Mouse (Mus musculus) macrophage (primary cell): ENCODE data around the gene Cks2. TPM values are rescaled to one million over a fixed set of nuclear protein-coding genes. Genes with fewer than 3 reads are reported as not detected.
"Not testable (repeated sequence)": the region's sequence is repeated elsewhere in the genome, so short reads cannot be mapped to it uniquely, and the experiment has no call there.

Experiments
- H3K27ac ChIP-seq: fragments of 350-480 bp; formaldehyde crosslinking; 2 replicates; pipeline ENCODE4 v1.9.0; 2021
- H3K36me3 ChIP-seq: fragments of 350-480 bp; formaldehyde crosslinking; 2 replicates; pipeline ENCODE4 v1.9.0; 2021; ENCODE audit errors: inconsistent target
- H3K4me3 ChIP-seq: fragments of 350-480 bp; formaldehyde crosslinking; 2 replicates; pipeline ENCODE4 v1.9.0; 2021; ENCODE audit errors: inconsistent target
- H3K79me2 ChIP-seq: fragments of 350-480 bp; formaldehyde crosslinking; 2 replicates; pipeline ENCODE4 v1.9.0; 2021; ENCODE audit errors: inconsistent target
- WGBS: methylation state at CpG from one replicate; pipeline ENCODE4 v1.1.7; 2026; ENCODE audit warnings: inconsistent platforms; ENCODE audit not compliant: missing documents; 5-methylcytosine and 5-hydroxymethylcytosine counted together
- polyA plus RNA-seq: library from polyadenylated mRNA; stranded (reverse); fragments of 250-400 nt; gene quantifications from 3 replicates; pipeline ENCODE4 v1.2.4, GENCODE M21; 2018; ENCODE audit warnings: inconsistent platforms

The Cks2 gene
- polyA plus RNA-seq, 1 experiment from 2014 or later = 5.3 TPM

DNA sequence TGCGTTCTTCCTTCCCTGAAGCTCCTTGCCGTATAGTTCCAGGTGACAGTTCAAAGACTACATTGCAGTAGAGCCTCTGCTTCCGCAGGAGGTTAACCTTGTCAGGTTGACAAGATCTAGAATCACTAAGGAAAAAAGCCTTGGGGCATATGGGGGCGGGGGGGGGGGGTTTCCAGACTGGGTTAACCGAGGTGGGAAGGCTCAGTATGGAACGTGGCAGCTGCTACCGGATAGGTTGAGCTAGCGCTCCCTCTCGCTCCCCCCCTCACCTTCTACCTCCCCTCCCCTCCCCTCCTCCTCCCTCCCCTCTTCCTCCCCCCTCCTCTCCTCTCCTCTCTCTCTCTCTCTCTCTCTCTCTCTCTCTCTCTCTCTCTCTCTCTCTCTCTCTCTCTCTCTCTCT is 26.4 kb upstream of the Cks2 start:
- H3K27ac ChIP-seq = no peak overlapping the region
- no peak overlapping the region for H3K4me3 ChIP-seq
- H3K79me2 ChIP-seq = no peaks in the 10 kb centered on the region
- WGBS = 53% methylated on average over 3 of the region's 9 CpGs
- no peaks in the 10 kb centered on the region for H3K36me3 ChIP-seq

DNA sequence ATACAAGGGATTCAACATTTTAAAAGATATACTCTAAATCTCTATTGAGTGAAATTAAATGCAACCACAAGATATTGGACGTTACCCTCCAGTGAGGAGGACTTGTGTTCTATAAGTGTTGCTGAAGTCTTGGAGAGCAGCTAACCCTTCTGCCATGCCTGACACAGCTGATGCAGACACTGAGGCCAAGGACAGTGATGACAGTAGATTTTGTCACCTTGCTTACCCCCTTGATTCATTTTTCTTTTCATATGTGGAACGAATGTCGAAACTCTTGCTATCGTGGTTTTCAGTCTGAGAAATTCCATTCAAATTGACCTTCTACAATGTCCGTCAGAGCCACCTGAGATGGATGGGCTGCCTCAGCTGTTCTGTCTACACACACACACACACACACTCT is 22.4 kb upstream of the Cks2 start:
- no peak overlapping the region for H3K27ac ChIP-seq
- no peaks in the 10 kb centered on the region for H3K36me3 ChIP-seq
- H3K4me3 ChIP-seq = no peak overlapping the region
- H3K79me2 ChIP-seq = no peaks in the 10 kb centered on the region
- 77% methylated on average over 5 of the region's 5 CpGs for WGBS

DNA sequence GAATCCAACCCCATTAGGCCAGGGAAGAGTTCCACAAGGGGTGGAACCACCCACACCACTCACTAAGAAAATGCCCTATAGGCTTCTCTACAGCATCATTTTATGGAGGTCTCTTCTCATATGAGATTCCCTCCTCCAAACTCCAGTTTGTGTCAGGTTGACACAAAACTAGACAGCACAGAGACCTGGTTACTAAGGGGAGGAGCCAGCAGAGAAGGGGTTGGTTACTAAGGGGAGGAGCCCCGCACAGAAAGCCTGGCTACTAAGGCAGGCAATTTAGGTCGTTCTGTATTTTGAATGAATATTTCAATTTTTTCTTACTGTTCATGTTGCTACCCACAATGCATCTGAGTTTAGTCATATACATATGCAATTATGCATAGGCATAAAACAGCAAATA is 21.4 kb upstream of the Cks2 start:
- WGBS = 95% methylated on average over 2 of the region's 2 CpGs
- Histone ChIP-seq H3K79me2 (no peaks in the 10 kb centered on the region), H3K4me3 (no peak overlapping the region), H3K27ac (no peak overlapping the region), H3K36me3 (no peaks in the 10 kb centered on the region)

DNA sequence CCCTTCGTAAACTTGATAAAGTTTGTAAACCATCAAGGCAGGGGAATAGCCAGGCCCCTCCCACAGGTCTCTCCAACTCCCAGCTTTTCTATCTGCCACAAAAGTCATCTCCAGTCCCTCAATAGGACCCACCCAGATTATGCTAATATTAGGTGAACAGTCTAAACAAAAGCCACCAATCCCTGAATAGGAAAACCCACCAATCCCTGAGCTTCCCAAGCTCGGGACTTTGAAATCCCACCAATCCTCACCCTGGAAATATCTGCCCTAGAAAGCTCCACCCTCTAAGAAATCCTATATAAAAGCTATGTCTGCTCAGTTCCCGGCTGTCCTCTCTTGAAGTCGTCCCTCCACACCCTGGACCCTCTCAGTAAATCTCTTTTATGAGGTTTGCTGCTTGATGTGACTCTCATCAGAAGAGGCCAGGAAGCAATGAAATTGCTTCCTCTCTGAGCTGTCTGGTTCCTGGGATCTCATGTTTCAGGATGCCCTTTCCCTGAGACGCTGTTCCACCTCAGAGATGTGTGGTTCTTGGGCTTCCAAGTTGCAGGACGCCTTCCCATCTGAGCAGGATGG is 16.7 kb upstream of the Cks2 start:
- no peaks in the 10 kb centered on the region for H3K36me3 ChIP-seq
- no peak overlapping the region for H3K4me3 ChIP-seq
- 75% methylated on average over 6 of the region's 6 CpGs for WGBS
- no peaks in the 10 kb centered on the region for H3K79me2 ChIP-seq
- no peak overlapping the region for H3K27ac ChIP-seq

DNA sequence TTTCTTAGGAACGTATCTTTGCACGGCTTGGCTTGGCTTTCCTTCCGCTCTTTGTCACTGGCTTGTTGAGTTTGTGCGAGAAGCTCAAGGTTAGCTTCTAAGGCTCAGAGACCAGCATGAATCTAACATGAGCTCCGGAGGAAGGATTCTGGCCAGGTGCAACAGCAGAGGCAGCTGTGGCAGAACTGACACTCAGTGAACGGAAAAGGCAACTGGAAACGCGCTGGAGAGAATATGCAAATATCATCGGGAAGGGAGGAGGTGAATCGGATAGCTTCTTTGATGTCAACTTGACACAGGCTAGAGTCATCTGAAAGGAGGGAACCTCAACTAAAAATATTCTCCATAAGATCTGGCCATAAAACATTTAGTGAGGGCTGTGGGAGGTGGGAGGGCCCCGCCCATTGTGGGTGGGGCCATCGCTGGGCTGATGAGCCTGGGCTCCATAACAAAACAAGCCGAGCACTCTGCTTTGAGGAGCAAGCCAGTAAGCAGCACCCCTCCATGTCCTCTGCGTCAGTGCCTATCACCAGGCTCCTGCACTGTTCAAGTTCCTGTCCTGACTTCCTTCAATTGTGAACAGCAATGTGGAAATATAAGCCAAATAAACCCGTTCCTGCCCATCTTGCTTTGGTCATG is 13.6 kb upstream of the Cks2 start:
- Histone ChIP-seq H3K27ac (no peak overlapping the region), H3K79me2 (no peaks in the 10 kb centered on the region), H3K36me3 (no peaks in the 10 kb centered on the region), H3K4me3 (no peak overlapping the region)
- WGBS = 86% methylated on average over 14 of the region's 15 CpGs

DNA sequence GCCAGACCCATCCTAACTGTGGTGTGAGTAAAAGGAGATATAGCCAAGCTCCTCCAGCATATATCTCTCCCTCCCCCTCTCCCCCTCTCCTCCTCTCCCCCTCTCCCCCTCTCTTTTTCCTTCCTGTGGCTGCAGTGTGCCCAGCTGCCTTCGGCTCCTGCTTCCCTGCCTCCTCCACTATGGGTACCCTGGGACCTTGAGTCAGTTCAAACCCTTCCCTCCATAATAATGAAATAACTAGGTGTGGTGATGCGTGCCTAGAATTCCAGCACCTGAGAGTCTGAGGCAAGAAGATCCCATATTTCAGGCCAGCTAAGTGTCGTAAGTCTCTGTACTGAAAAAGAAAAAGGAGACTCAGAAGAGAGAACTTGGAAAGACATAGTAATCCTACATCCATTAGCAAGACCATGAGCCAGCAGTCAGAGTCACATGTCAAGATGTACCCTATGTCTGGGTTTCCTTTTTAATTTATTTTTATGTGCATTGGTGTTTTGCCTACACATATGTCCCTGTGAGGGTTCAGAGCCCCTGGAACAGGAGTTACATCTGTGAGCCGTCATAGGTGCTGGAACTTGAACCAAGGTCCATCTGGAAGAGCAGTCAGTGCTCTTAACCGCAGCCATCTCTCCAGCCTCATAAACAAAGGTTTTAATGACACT is 12.3 kb upstream of the Cks2 start:
- Histone ChIP-seq H3K27ac (no peak overlapping the region), H3K79me2 (no peaks in the 10 kb centered on the region), H3K36me3 (no peaks in the 10 kb centered on the region), H3K4me3 (no peak overlapping the region)
- 91% methylated on average over 4 of the region's 5 CpGs for WGBS

DNA sequence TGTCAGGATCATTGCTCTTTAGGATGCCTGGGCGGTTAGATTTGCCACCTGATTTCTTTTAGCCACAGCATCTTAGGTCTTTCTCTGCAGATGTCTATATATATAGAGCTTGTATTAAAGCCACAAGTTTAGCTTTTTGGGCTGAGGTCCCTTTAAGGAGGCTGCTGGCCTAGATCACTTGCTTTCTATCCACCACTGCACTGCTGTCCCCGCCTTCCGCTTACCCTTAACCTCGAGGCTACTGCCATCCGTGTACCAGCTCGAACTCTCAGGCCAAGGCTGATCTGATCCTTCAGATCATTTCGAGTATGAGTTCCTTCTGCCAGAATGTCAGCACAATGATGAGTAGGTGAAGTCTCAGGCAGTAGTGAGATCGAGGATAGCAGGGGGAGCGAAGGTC is 9.6 kb upstream of the Cks2 start:
- not testable (repeated sequence) for H3K36me3 ChIP-seq, H3K4me3 ChIP-seq, H3K79me2 ChIP-seq, H3K27ac ChIP-seq
- no CpG with 5 or more reads among the region's 9 CpGs for WGBS

DNA sequence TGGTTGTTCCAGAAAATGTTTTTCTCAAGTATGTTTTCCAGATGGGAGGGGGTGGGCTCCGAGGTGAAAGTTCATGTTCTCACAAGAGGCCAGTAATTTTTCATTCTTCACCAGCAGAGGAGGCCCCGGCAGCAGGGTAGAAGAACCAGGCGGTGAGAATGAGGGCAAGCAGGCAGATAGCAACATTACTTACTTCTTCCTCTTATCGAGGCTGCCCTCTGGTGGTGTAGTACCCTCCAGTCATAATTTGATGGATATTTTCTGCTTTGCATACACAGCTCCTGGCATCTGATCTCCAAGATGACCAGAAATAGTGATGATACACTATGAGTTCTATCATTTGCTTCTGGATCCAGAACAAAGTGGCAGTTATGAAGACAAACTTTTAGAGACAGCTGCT is 6.1 kb upstream of the Cks2 start:
- H3K79me2 ChIP-seq = no peaks in the 10 kb centered on the region
- H3K4me3 ChIP-seq = no peak overlapping the region
- no peaks in the 10 kb centered on the region for H3K36me3 ChIP-seq
- WGBS = 61% methylated on average over 4 of the region's 4 CpGs
- H3K27ac ChIP-seq = no peak overlapping the region

GRCm38 (mm10) chr13:51641424-51641823 is 3.6 kb upstream of the Cks2 start:
- 97% methylated on average over 3 of the region's 3 CpGs for WGBS
- Histone ChIP-seq H3K27ac (no peak overlapping the region), H3K79me2 (peaks cover 11% of the 10 kb centered on the region), H3K36me3 (no peaks in the 10 kb centered on the region), H3K4me3 (no peak overlapping the region)

GRCm38 (mm10) chr13:51642171-51642778 is 2.8 kb upstream of the Cks2 start:
- Histone ChIP-seq H3K4me3 (no peak overlapping the region), H3K27ac (no peak overlapping the region), H3K79me2 (peaks cover 20% of the 10 kb centered on the region), H3K36me3 (no peaks in the 10 kb centered on the region)
- 76% methylated on average over 10 of the region's 11 CpGs for WGBS

DNA sequence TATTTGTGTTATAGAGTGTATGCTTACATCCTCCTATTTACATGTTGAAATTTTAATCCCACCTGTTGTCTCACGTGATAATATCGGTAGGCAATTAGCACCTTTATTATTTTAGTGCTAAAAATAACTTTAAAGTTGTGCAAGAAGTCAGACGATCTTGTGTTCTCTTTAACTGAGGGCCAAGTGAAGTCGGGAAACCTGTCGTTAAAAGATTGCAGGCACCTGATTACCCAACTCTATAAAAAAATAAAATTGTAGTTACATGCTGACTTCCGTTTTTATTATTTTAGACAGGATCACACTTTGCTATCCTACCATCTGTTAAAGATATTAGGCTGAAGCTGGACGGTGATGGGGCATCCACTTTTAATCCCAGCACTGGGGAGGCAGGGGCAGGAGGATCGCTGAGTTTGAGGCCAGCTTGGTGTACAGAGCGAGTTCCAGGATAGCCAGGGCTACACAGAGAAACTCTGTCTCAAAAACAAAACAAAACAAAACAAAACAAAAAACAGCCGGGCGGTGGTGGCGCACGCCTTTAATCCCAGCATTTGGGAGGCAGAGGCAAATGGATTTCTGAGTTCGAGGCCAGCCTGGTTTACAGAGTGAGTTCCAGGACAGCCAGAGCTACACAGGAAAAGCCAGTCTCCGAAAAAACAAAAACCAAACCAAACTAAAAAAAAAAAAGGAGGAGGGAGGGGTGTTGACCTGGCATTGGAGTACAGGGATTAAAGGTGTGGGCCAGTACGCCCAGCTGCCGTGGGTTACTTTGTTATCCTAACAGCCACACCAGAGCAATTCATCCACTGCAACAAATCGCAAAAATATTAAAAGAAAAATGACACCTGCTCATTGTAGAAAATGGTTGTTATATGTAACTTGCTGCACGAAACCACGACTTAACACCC is 856 bp upstream of the Cks2 start:
- Histone ChIP-seq H3K79me2 (peaks cover 39% of the 10 kb centered on the region), H3K27ac (peak overlapping the region; percentile 40), H3K36me3 (no peaks in the 10 kb centered on the region), H3K4me3 (peak overlapping the region; percentile 69)
- 38% methylated on average over 19 of the region's 20 CpGs for WGBS

DNA sequence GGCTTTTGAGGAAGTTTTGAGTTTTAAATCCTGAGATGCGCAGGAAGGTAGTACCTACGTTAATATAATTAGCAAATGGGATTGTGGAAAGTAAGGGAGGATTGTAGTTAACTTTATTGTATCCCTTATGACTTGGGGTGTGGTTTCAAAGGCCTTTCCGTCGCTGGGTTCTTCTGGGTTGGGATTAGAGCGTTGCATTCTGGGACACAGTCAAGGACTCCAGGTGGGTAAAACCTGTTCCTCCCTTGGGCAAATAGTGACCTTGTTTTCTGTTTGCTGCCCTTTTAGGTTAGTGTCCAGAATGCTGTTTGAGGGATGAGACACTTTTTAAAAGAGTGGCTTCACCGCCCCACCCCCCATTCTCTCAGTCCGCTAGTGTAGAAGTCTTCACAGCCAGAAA is 840 bp downstream of the Cks2 start:
- peak overlapping the region; percentile 69 for H3K4me3 ChIP-seq
- 1% methylated on average over 7 of the region's 7 CpGs for WGBS
- H3K36me3 ChIP-seq = no peaks in the 10 kb centered on the region
- peaks cover 49% of the 10 kb centered on the region for H3K79me2 ChIP-seq
- H3K27ac ChIP-seq = peak overlapping the region; percentile 77

DNA sequence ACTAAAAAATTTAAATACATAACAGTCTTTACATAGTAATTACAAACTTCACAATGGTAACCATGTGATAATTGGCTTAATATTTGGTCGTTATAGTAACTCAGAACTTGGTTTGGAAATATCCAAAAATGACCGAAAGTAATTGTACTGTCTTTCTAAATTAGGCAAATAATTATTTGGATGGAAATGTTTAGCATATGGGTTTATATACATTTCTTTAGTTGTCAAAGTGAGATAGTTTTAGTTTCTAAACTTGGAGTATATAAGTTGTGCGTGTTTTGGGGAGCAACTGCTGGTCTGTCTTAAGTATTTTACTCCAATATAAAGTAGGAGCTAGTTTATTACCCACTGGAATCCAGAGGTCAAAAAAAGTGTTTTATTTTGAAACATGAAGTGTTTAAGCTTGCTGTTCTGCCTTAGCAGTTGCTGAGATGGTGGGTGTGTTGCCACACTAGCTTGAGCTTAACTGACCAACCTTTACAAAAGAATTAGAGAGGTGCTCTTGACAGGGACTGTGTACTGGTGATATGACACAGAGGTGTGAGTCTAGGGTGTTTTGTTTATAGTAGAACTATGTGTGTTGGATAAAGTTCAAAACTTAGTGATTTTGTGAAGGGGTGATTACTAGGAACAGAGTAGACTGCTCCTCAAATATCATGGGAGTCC is 1.5 kb downstream of the Cks2 start:
- peak overlapping the region; percentile 69 for H3K4me3 ChIP-seq
- H3K79me2 ChIP-seq = peaks cover 49% of the 10 kb centered on the region
- H3K27ac ChIP-seq = no peak overlapping the region
- WGBS = 33% methylated on average over 3 of the region's 3 CpGs
- no peaks in the 10 kb centered on the region for H3K36me3 ChIP-seq

- no peak overlapping the region for H3K27ac ChIP-seq
- H3K4me3 ChIP-seq = no peak overlapping the region
- WGBS = 88% methylated on average over 3 of the region's 3 CpGs
- peaks cover 58% of the 10 kb centered on the region for H3K79me2 ChIP-seq
- H3K36me3 ChIP-seq = no peaks in the 10 kb centered on the region
Observed at GRCm38 (mm10) chr13:51647770-51648169, 2.7 kb downstream of the Cks2 start.
